Mouse (Mus musculus) c-Kit-negative CD71-positive TER-119-positive erythroid progenitor cells, embryonic 14.5 days (primary cell): ENCODE data around the gene Slc2a6.

ENCODE experiments used
- DNase-seq: peaks from one replicate; pipeline ENCODE4 v3.0.0-alpha.2; 2013; ENCODE audit warnings: low read depth, low spot score

Slc2a6 gene

GRCm38 (mm10) chr2:27036003-27036402, 8.2 kb upstream of the Slc2a6 start:
- DNase-seq = no peak

- no peak for DNase-seq
Observed at GRCm38 (mm10) chr2:27032361-27032760, 4.6 kb upstream of the Slc2a6 start.

- no peak for DNase-seq
Observed at GRCm38 (mm10) chr2:27028437-27029015, 728 bp upstream of the Slc2a6 start.

GRCm38 (mm10) chr2:27026857-27027617, 761 bp downstream of the Slc2a6 start:
- DNase-seq = no peak

- DNase-seq = no peak
Observed at GRCm38 (mm10) chr2:27026332-27026731, 1.5 kb downstream of the Slc2a6 start.

- DNase-seq = no peak
Observed at GRCm38 (mm10) chr2:27025545-27025944, 2.3 kb downstream of the Slc2a6 start.

- no peak for DNase-seq
Observed at GRCm38 (mm10) chr2:27024136-27024535, 3.7 kb downstream of the Slc2a6 start.

- no peak for DNase-seq
Observed at GRCm38 (mm10) chr2:27022612-27023011, 5.2 kb downstream of the Slc2a6 start.

- no peak for DNase-seq
Observed at GRCm38 (mm10) chr2:27021103-27021502, 6.7 kb downstream of the Slc2a6 start.

GRCm38 (mm10) chr2:27019530-27019929, 8.3 kb downstream of the Slc2a6 start:
- DNase-seq = no peak

- DNase-seq = peak; percentile 44
Observed at GRCm38 (mm10) chr2:27017802-27018201, 10.0 kb downstream of the Slc2a6 start.

- DNase-seq = peak; percentile 34
Observed at GRCm38 (mm10) chr2:27009714-27010244, 18.0 kb downstream of the Slc2a6 start, which contains the start of gene Cacfd1. Gene Cacfd1, plus strand, starts transcription at chr2:27009926.

- DNase-seq = no peak
Observed at GRCm38 (mm10) chr2:27007701-27008100, 20.1 kb downstream of the Slc2a6 start.

GRCm38 (mm10) chr2:27006255-27006654, 21.5 kb downstream of the Slc2a6 start:
- DNase-seq = no peak

- DNase-seq = no peak
Observed at GRCm38 (mm10) chr2:26997993-26998392, 29.8 kb downstream of the Slc2a6 start.

- no peak for DNase-seq
Observed at GRCm38 (mm10) chr2:26997498-26997897, 30.3 kb downstream of the Slc2a6 start.

- DNase-seq = no peak
Observed at GRCm38 (mm10) chr2:26993936-26994335, 33.9 kb downstream of the Slc2a6 start.

- no peak for DNase-seq
Observed at GRCm38 (mm10) chr2:26984640-26985039, 43.2 kb downstream of the Slc2a6 start.

- no peak for DNase-seq
Observed at GRCm38 (mm10) chr2:26984179-26984578, 43.6 kb downstream of the Slc2a6 start.

GRCm38 (mm10) chr2:26980361-26980760, 47.4 kb downstream of the Slc2a6 start:
- no peak for DNase-seq

- DNase-seq = no peak
Observed at GRCm38 (mm10) chr2:26973960-26974359, 53.8 kb downstream of the Slc2a6 start.

- no peak for DNase-seq
Observed at GRCm38 (mm10) chr2:26973116-26973515, 54.7 kb downstream of the Slc2a6 start, which contains the start of gene Adamts13. Gene Adamts13, plus strand, starts transcription at chr2:26973416.
